In genomic region chr11:52370135-52370452, GRCm38 (mm10) we compare ENCODE assay signal across 8 mouse cellular contexts. TPM values are rescaled to one million over a fixed set of nuclear protein-coding genes. Genes with fewer than 3 reads are reported as not detected.
DNase-seq lines count a peak whose midpoint lies in the region; ATAC-seq and TF ChIP-seq lines count a peak whose summit lies in the region.

No protein-coding gene starts in this region.

- no peak for DNase-seq in heart, postnatal 10 days
- DNase-seq in lung, embryonic 14.5 days = no peak
- no peak for DNase-seq in lung, postnatal 10 days
- no peak for DNase-seq in spleen, postnatal 36 days (ENCODE audit: low spot score in 2 of 2)
- DNase-seq in right cerebral cortex, adult 2 months (ENCODE audit: low spot score in 2 of 2) = no peak

- WGBS in heart, embryonic 12.5 days = 98% methylated on average over 2 of the region's 2 CpGs
- WGBS in lung, embryonic 14.5 days = 94% methylated on average over 2 of the region's 2 CpGs
- WGBS in embryonic facial prominence, embryonic 15.5 days = 75% methylated on average over 2 of the region's 2 CpGs
- 97% methylated on average over 2 of the region's 2 CpGs for WGBS in neural tube, embryonic 15.5 days

- ATAC-seq in heart, embryonic 12.5 days (ENCODE audit: insufficient number of reproducible peaks, low FRiP score) = no peak
- ATAC-seq in lung, embryonic 14.5 days (ENCODE audit: insufficient read depth) = no peak
- ATAC-seq in embryonic facial prominence, embryonic 15.5 days (ENCODE audit: insufficient number of reproducible peaks, low FRiP score, low TSS enrichment, low read depth) = no peak
- ATAC-seq in neural tube, embryonic 15.5 days (ENCODE audit: low FRiP score) = no peak

- 0 out of 2 replicates have a peak, but pooled peaks have one; percentile 3 for TF ChIP-seq CTCF in lung, embryonic 14.5 days (IDR thresholded peaks at IDR 0.05; ENCODE audit: low read depth)

- no peaks in the 10 kb centered on the region for H3K27me3 ChIP-seq in heart, embryonic 12.5 days (replicated peaks)
- no peaks in the 10 kb centered on the region for H3K27me3 ChIP-seq in lung, embryonic 14.5 days (ENCODE audit: insufficient read depth, low read length)
- H3K27me3 ChIP-seq in embryonic facial prominence, embryonic 15.5 days = no peaks in the 10 kb centered on the region
- no peaks in the 10 kb centered on the region for H3K27me3 ChIP-seq in neural tube, embryonic 15.5 days (replicated peaks)

- no peak overlapping the region for H3K4me3 ChIP-seq in heart, embryonic 12.5 days
- H3K4me3 ChIP-seq in lung, embryonic 14.5 days (ENCODE audit: low read depth, low read length) = no peak overlapping the region
- no peak overlapping the region for H3K4me3 ChIP-seq in embryonic facial prominence, embryonic 15.5 days (replicated peaks)
- H3K4me3 ChIP-seq in neural tube, embryonic 15.5 days (replicated peaks) = no peak overlapping the region

- H3K36me3 ChIP-seq in heart, embryonic 12.5 days = peaks cover 19% of the 10 kb centered on the region
- H3K36me3 ChIP-seq in lung, embryonic 14.5 days (ENCODE audit: insufficient read depth) = peaks cover 8% of the 10 kb centered on the region
- H3K36me3 ChIP-seq in embryonic facial prominence, embryonic 15.5 days = peaks cover 10% of the 10 kb centered on the region
- peaks cover 4% of the 10 kb centered on the region for H3K36me3 ChIP-seq in neural tube, embryonic 15.5 days

- H3K9me3 ChIP-seq in heart, embryonic 12.5 days (replicated peaks) = no peaks in the 10 kb centered on the region
- no peaks in the 10 kb centered on the region for H3K9me3 ChIP-seq in lung, embryonic 14.5 days (ENCODE audit: low read depth, low read length)
- H3K9me3 ChIP-seq in embryonic facial prominence, embryonic 15.5 days (replicated peaks) = no peaks in the 10 kb centered on the region
- no peaks in the 10 kb centered on the region for H3K9me3 ChIP-seq in neural tube, embryonic 15.5 days (replicated peaks)

- intact Hi-C loops in heart, postnatal 10 days (cut with DNase I) = no loop called here

- no peak overlapping the region for H3K9ac ChIP-seq in heart, embryonic 12.5 days
- H3K9ac ChIP-seq in lung, embryonic 14.5 days = no peak overlapping the region
- H3K9ac ChIP-seq in embryonic facial prominence, embryonic 15.5 days = no peak overlapping the region
- H3K9ac ChIP-seq in neural tube, embryonic 15.5 days (replicated peaks) = no peak overlapping the region

- peak overlapping the region; percentile 80 for H3K27ac ChIP-seq in heart, embryonic 12.5 days (ENCODE audit: poor library complexity, severe bottlenecking)
- peak overlapping the region; percentile 26; the same call in 1 of the 2 replicates for H3K27ac ChIP-seq in lung, embryonic 14.5 days (ENCODE audit: low read depth)
- H3K27ac ChIP-seq in embryonic facial prominence, embryonic 15.5 days (replicated peaks) = peak overlapping the region; percentile 71
- H3K27ac ChIP-seq in neural tube, embryonic 15.5 days (replicated peaks) = peak overlapping the region; percentile 45

- peaks cover 68% of the 10 kb centered on the region for H3K4me1 ChIP-seq in heart, embryonic 12.5 days (replicated peaks)
- H3K4me1 ChIP-seq in lung, embryonic 14.5 days (ENCODE audit: insufficient read depth) = peaks cover 15% of the 10 kb centered on the region; the same call in 1 of the 2 replicates
- H3K4me1 ChIP-seq in embryonic facial prominence, embryonic 15.5 days = peaks cover 56% of the 10 kb centered on the region
- peaks cover 41% of the 10 kb centered on the region for H3K4me1 ChIP-seq in neural tube, embryonic 15.5 days

- H3K4me2 ChIP-seq in heart, embryonic 12.5 days = no peak overlapping the region
- H3K4me2 ChIP-seq in lung, embryonic 14.5 days = no peak overlapping the region
- H3K4me2 ChIP-seq in embryonic facial prominence, embryonic 15.5 days (replicated peaks) = no peak overlapping the region
- H3K4me2 ChIP-seq in neural tube, embryonic 15.5 days = no peak overlapping the region

RNA-seq across cellular contexts. Expression of gene Vdac1, which starts 9.4 kb away (rescaled TPM):
- polyA plus RNA-seq in heart, embryonic 12.5 days (2016; fragmentation: Nextera tagmentation; extraction: Ambion mirVana) = 423 and 426 TPM in 2 replicates
- 100 to 1,000 TPM; 861 to 884 TPM for total RNA-seq in heart, postnatal 10 days (2021)
- polyA plus RNA-seq in lung, embryonic 14.5 days (2014; fragmentation: Nextera tagmentation; extraction: Ambion mirVana) = 219 TPM in 2 replicates
- 267 and 268 TPM in 2 replicates for polyA plus RNA-seq in embryonic facial prominence, embryonic 15.5 days (2015; fragmentation: Nextera tagmentation; extraction: Ambion mirVana)
- polyA plus RNA-seq in neural tube, embryonic 15.5 days (2015; fragmentation: Nextera tagmentation; extraction: Ambion mirVana) = 362 and 402 TPM in 2 replicates

RNA-seq across cellular contexts. Expression of gene 9530068E07Rik, which starts 26.1 kb away (rescaled TPM):
- 234 and 246 TPM in 2 replicates for polyA plus RNA-seq in heart, embryonic 12.5 days (2016; fragmentation: Nextera tagmentation; extraction: Ambion mirVana)
- total RNA-seq in heart, postnatal 10 days (2021) = 100 to 1,000 TPM; 111 to 117 TPM
- 235 and 242 TPM in 2 replicates for polyA plus RNA-seq in lung, embryonic 14.5 days (2014; fragmentation: Nextera tagmentation; extraction: Ambion mirVana)
- polyA plus RNA-seq in embryonic facial prominence, embryonic 15.5 days (2015; fragmentation: Nextera tagmentation; extraction: Ambion mirVana) = 201 and 210 TPM in 2 replicates
- 122 and 133 TPM in 2 replicates for polyA plus RNA-seq in neural tube, embryonic 15.5 days (2015; fragmentation: Nextera tagmentation; extraction: Ambion mirVana)

Comparison
In these comparisons a context has a peak if more than half of its experiments do, and no peak if none do; other contexts are left out.
1. H3K27ac ChIP-seq: peak in every context shown above with its lines; median percentile 80 in heart, embryonic 12.5 days; 71 in embryonic facial prominence, embryonic 15.5 days; 45 in neural tube, embryonic 15.5 days; 26 in lung, embryonic 14.5 days.